Comparison of ENCODE assay signal across 8 mouse cellular contexts in genomic region chr9:77655181-77655934, GRCm38 (mm10). TPM values are rescaled to one million over a fixed set of nuclear protein-coding genes. Genes with fewer than 3 reads are reported as not detected.
A peak's percentile ranks its signal among the peaks of the same experiment; 100 is the strongest.
DNase-seq lines count a peak whose midpoint lies in the region; ATAC-seq and TF ChIP-seq lines count a peak whose summit lies in the region.

No protein-coding gene starts in this region.

- no peak for DNase-seq in cerebellum, adult 9-10 months
- peak; percentile 13 to 15 for DNase-seq in heart, adult 9 months (ENCODE audit: low spot score in 2 of 2)
- DNase-seq in kidney, adult 9 months = peak; percentile 49
- peak; percentile 80 for DNase-seq in midbrain, embryonic 14.5 days

- no peaks in the 10 kb centered on the region for H3K4me1 ChIP-seq in cortical plate, adult 2 months (ENCODE audit: control insufficient read depth, insufficient read depth, low read length)
- H3K4me1 ChIP-seq in limb, embryonic 12.5 days (replicated peaks) = no peaks in the 10 kb centered on the region
- H3K4me1 ChIP-seq in midbrain, embryonic 14.5 days (ENCODE audit: control insufficient read depth, insufficient read depth, low read length) = no peaks in the 10 kb centered on the region; the same call in 1 of the 2 replicates
- peaks cover 5% of the 10 kb centered on the region; the same call in 1 of the 2 replicates for H3K4me1 ChIP-seq in small intestine, adult 2 months (ENCODE audit: control insufficient read depth, insufficient read depth, insufficient read length, low read length)

- peak overlapping the region; percentile 55 for H3K9ac ChIP-seq in limb, embryonic 12.5 days (replicated peaks)
- peak overlapping the region; percentile 59 for H3K9ac ChIP-seq in midbrain, embryonic 14.5 days (replicated peaks; ENCODE audit: low read length)

- TF ChIP-seq POLR2A in cortical plate, adult 2 months (IDR thresholded peaks at IDR 0.05; ENCODE audit: extremely low read depth, insufficient read depth, low read length) = peak; percentile 16; the same call in 1 of the 2 replicates
- TF ChIP-seq POLR2A in small intestine, adult 2 months (IDR thresholded peaks at IDR 0.05; ENCODE audit: low read depth, low read length) = no peak

- peaks cover 11% of the 10 kb centered on the region for H3K27me3 ChIP-seq in limb, embryonic 12.5 days
- H3K27me3 ChIP-seq in midbrain, embryonic 14.5 days (ENCODE audit: control insufficient read depth, insufficient read depth, low read length) = peaks cover 5% of the 10 kb centered on the region
- H3K27me3 ChIP-seq in small intestine, adult 2 months (ENCODE audit: control insufficient read depth, insufficient read depth, low read length) = peaks cover 4% of the 10 kb centered on the region; the same call in 1 of the 2 replicates

- ATAC-seq in cerebellum, adult (ENCODE audit: insufficient number of reproducible peaks, low FRiP score, low TSS enrichment) = peak; percentile 81
- peak; percentile 84 for ATAC-seq in limb, embryonic 12.5 days (ENCODE audit: insufficient number of reproducible peaks, insufficient read depth, low FRiP score, low TSS enrichment, low read depth)
- peak; percentile 89 for ATAC-seq in midbrain, embryonic 14.5 days (ENCODE audit: low FRiP score, low TSS enrichment)

- no peaks in the 10 kb centered on the region for H3K9me3 ChIP-seq in limb, embryonic 12.5 days
- H3K9me3 ChIP-seq in midbrain, embryonic 14.5 days (ENCODE audit: control insufficient read depth, low read length) = no peaks in the 10 kb centered on the region

- no peak for TF ChIP-seq CTCF in cortical plate, adult 2 months (IDR thresholded peaks at IDR 0.05; ENCODE audit: extremely low read depth, insufficient read depth, low read length)
- TF ChIP-seq CTCF in small intestine, adult 2 months (IDR thresholded peaks at IDR 0.05; ENCODE audit: extremely low read depth, insufficient read length, insufficient replicate concordance, low read depth, low read length) = 0 out of 2 replicates have a peak, but pooled peaks have one; percentile 16

- WGBS in limb, embryonic 12.5 days = under 1% methylated on average over 85 of the region's 85 CpGs
- WGBS in midbrain, embryonic 14.5 days = under 1% methylated on average over 85 of the region's 85 CpGs
- WGBS in small intestine, adult 2 months = under 1% methylated on average over 85 of the region's 85 CpGs

- no peaks in the 10 kb centered on the region for H3K36me3 ChIP-seq in limb, embryonic 12.5 days
- H3K36me3 ChIP-seq in midbrain, embryonic 14.5 days (ENCODE audit: control insufficient read depth, insufficient read depth, low read length) = no peaks in the 10 kb centered on the region
- H3K36me3 ChIP-seq in small intestine, adult 2 months (ENCODE audit: control insufficient read depth, insufficient read depth, low read length) = no peaks in the 10 kb centered on the region

- H3K4me3 ChIP-seq in cortical plate, adult 2 months (ENCODE audit: insufficient read depth, low read length) = peak overlapping the region; percentile 74
- H3K4me3 ChIP-seq in limb, embryonic 12.5 days (replicated peaks) = peak overlapping the region; percentile 65
- H3K4me3 ChIP-seq in midbrain, embryonic 14.5 days (replicated peaks; ENCODE audit: low read depth, low read length) = peak overlapping the region; percentile 59
- peak overlapping the region; percentile 61 for H3K4me3 ChIP-seq in small intestine, adult 2 months (ENCODE audit: low read depth, low read length)

- H3K4me2 ChIP-seq in limb, embryonic 12.5 days = peak overlapping the region; percentile 100
- peak overlapping the region; percentile 98 for H3K4me2 ChIP-seq in midbrain, embryonic 14.5 days (ENCODE audit: low read length)

- no peak overlapping the region for H3K27ac ChIP-seq in cortical plate, adult 2 months (ENCODE audit: insufficient read depth, low read length)
- no peak overlapping the region for H3K27ac ChIP-seq in limb, embryonic 12.5 days
- H3K27ac ChIP-seq in midbrain, embryonic 14.5 days (replicated peaks; ENCODE audit: low read depth, low read length) = no peak overlapping the region
- H3K27ac ChIP-seq in small intestine, adult 2 months (ENCODE audit: insufficient read depth, low read depth, low read length) = no peak overlapping the region

RNA-seq across cellular contexts. Expression of gene Klhl31, which starts 19.1 kb away (rescaled TPM):
- polyA plus RNA-seq in cortical plate, adult 2 months (2012; rRNA removed) = 0.06 and 0.09 TPM in 2 replicates
- polyA plus RNA-seq in limb, embryonic 12.5 days (2016; fragmentation: Nextera tagmentation; extraction: Ambion mirVana) = 3.3 and 4.3 TPM in 2 replicates
- 0.09 TPM in 1 of 2 replicates, not detected in the other for polyA plus RNA-seq in midbrain, embryonic 14.5 days (2014; fragmentation: Nextera tagmentation; extraction: Ambion mirVana)
- polyA plus RNA-seq in small intestine, adult 2 months (2012; rRNA removed) = 0.04 TPM in 1 of 2 replicates, not detected in the other
